16 mouse cellular contexts compared by ENCODE assay signal in genomic region chr7:36973654-36974320, GRCm38 (mm10).
A peak's percentile ranks its signal among the peaks of the same experiment; 100 is the strongest.
DNase-seq lines count a peak whose midpoint lies in the region; ATAC-seq and TF ChIP-seq lines count a peak whose summit lies in the region.
"Had no signal": no experiment of that assay in that cellular context is flagged by ENCODE, and none has a peak within 500 bp of the region (broad histone marks: within the 10 kb centered on the region; RNA-seq: fewer than 3 reads in every experiment).

No protein-coding gene starts in this region.

- TF ChIP-seq CTCF in lung, adult 2 months (IDR thresholded peaks at IDR 0.05; ENCODE audit: insufficient read depth, low read length), result no peak

- H3K36me3 ChIP-seq in embryonic facial prominence, embryonic 14.5 days (ENCODE audit: control insufficient read depth, insufficient read depth, low read length), result no peaks in the 10 kb centered on the region
- no peaks in the 10 kb centered on the region for H3K36me3 ChIP-seq in neural tube, embryonic 15.5 days

- intact Hi-C loops in heart, postnatal 25 days (cut with DNase I), result loop anchor here (10.0 kb wide), 1 partner anchor 1069 kb away; no protein-coding TSS in a partner anchor
- intact Hi-C loops in left cerebral cortex, postnatal 10 days (cut with DNase I), result no loop called here

- no peak overlapping the region; the same call in 1 of the 2 replicates for H3K9ac ChIP-seq in embryonic facial prominence, embryonic 14.5 days (ENCODE audit: low read depth, low read length)
- H3K9ac ChIP-seq in neural tube, embryonic 15.5 days (replicated peaks), result no peak overlapping the region
- H3K9ac ChIP-seq: forebrain, postnatal 0 days; liver, embryonic 14.5 days had no signal

- no peak overlapping the region for H3K27ac ChIP-seq in embryonic facial prominence, embryonic 14.5 days (replicated peaks; ENCODE audit: low read depth, low read length)
- peak overlapping the region; percentile 37 for H3K27ac ChIP-seq in neural tube, embryonic 15.5 days (replicated peaks)
- H3K27ac ChIP-seq: liver, embryonic 14.5 days had no signal

- H3K4me1 ChIP-seq in lung, adult 2 months (ENCODE audit: control insufficient read depth, insufficient read depth, low read length), result no peaks in the 10 kb centered on the region; the same call in 1 of the 2 replicates
- H3K4me1 ChIP-seq in embryonic facial prominence, embryonic 14.5 days (ENCODE audit: control insufficient read depth, insufficient read depth, low read length), result peaks cover 4% of the 10 kb centered on the region
- peaks cover 35% of the 10 kb centered on the region for H3K4me1 ChIP-seq in neural tube, embryonic 15.5 days

- peak; percentile 12 for DNase-seq in heart, postnatal 4 days
- no peak for DNase-seq in heart, postnatal 25 days (ENCODE audit: low spot score)
- peak; percentile 14 for DNase-seq in lung, postnatal 10 days
- DNase-seq in lung, adult 2 months, result no peak
- DNase-seq in embryonic facial prominence, embryonic 14.5 days (ENCODE audit: low spot score), result peak; percentile 11
- DNase-seq in left cerebral cortex, postnatal 10 days (ENCODE audit: extremely low spot score in 1 of 2, low spot score in 2 of 2), result no peak
- DNase-seq in urinary bladder, postnatal 4 days (ENCODE audit: low spot score in 2 of 2), result no peak
- DNase-seq: cerebellum, adult 11 months; forebrain, postnatal 0 days; gastrocnemius, postnatal 14 days; thymus, adult 2 months had no signal

- ATAC-seq in embryonic facial prominence, embryonic 14.5 days (ENCODE audit: low read depth), result no peak
- ATAC-seq in neural tube, embryonic 15.5 days (ENCODE audit: low FRiP score), result no peak
- ATAC-seq: activated CD4-positive, CD25-positive, alpha-beta regulatory T cell, adult 4 months; forebrain, postnatal 0 days; inflammation-experienced regulatory T-cells, adult 6 months had no signal

- H3K4me2 ChIP-seq in embryonic facial prominence, embryonic 14.5 days (ENCODE audit: low read depth, low read length), result no peak overlapping the region
- no peak overlapping the region for H3K4me2 ChIP-seq in neural tube, embryonic 15.5 days

- H3K9me3 ChIP-seq in embryonic facial prominence, embryonic 14.5 days (ENCODE audit: control insufficient read depth, low read length), result no peaks in the 10 kb centered on the region
- H3K9me3 ChIP-seq in neural tube, embryonic 15.5 days (replicated peaks), result no peaks in the 10 kb centered on the region

- no peak for TF ChIP-seq POLR2A in lung, adult 2 months (IDR thresholded peaks at IDR 0.05; ENCODE audit: borderline replicate concordance, extremely low read depth, low read depth, low read length)

- H3K27me3 ChIP-seq in embryonic facial prominence, embryonic 14.5 days (replicated peaks; ENCODE audit: control insufficient read depth, insufficient read depth, low read length), result no peaks in the 10 kb centered on the region
- no peaks in the 10 kb centered on the region for H3K27me3 ChIP-seq in neural tube, embryonic 15.5 days (replicated peaks)

- H3K4me3 ChIP-seq in lung, adult 2 months (replicated peaks; ENCODE audit: extremely low read depth, low read depth, low read length), result no peak overlapping the region
- no peak overlapping the region for H3K4me3 ChIP-seq in embryonic facial prominence, embryonic 14.5 days (ENCODE audit: low read depth, low read length)
- no peak overlapping the region for H3K4me3 ChIP-seq in neural tube, embryonic 15.5 days (replicated peaks)
- H3K4me3 ChIP-seq: erythroblast, embryonic 14.5 days had no signal

- 45% methylated on average over 10 of the region's 10 CpGs for WGBS in lung, adult 2 months
- 37% methylated on average over 10 of the region's 10 CpGs for WGBS in embryonic facial prominence, embryonic 14.5 days
- WGBS in neural tube, embryonic 15.5 days, result 41% methylated on average over 10 of the region's 10 CpGs

Comparison
In these comparisons a context has a peak if more than half of its experiments do, and no peak if none do; other contexts are left out.
1. DNase-seq: peak in heart, postnatal 4 days (single experiment), lung, postnatal 10 days (single experiment) and embryonic facial prominence, embryonic 14.5 days (single experiment); none in heart, postnatal 25 days (single experiment), lung, adult 2 months (single experiment), left cerebral cortex, postnatal 10 days (0 of 2) and urinary bladder, postnatal 4 days (0 of 2).